ENCODE assay signal across 8 mouse cellular contexts in the genomic region with DNA sequence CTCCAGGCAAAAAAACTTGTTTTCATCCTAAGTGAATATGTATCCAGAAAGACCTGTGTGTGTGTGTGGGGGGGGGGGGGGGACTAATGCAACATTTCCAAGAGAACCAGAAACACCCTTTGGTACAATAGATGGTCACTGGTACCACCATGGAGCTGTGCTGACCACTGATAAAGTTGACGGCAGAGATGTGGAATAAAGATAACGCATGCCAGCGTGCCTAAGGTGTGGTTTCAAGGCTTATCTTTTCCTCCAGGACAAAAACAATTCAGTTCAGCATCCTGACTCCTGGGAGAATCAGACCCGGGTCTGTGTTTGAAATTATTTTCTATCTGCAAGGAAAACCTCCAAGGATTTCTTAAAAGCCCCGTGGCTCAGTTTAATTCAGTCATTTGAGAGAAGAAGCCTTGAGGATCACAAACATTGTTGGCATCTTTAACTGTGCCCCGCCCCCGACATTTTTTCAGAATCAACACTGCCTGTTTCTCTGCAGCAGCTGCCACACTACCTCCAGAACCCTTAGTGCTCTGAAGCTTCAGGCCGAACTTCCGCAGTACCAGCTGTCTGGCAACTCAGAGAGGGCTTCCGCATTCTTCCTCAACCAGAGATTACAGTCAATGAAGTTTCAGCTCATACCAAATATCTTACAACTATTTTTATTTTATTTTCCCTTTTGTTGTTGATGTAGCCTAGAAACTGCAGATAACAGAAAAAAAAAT.
DNase-seq lines count a peak whose midpoint lies in the region.

No protein-coding gene starts in this region.

- DNase-seq in kidney, postnatal 10 days: peak; percentile 8
- DNase-seq in kidney, adult 11 months: no peak
- peak; percentile 8 for DNase-seq in thymus, postnatal 4 days
- DNase-seq in thymus, postnatal 36 days: no peak
- peak; percentile 4 for DNase-seq in layer of hippocampus, adult 9-11 months
- DNase-seq in right cerebral cortex, postnatal 14 days: peak; percentile 18
- DNase-seq in cerebellum, adult 9-11 months: no peak
- no peak for DNase-seq in spleen, postnatal 14 days (ENCODE audit: low spot score in 2 of 2)

Comparison
In these comparisons a context has a peak if more than half of its experiments do, and no peak if none do; other contexts are left out.
1. DNase-seq: peak in kidney, postnatal 10 days (single experiment), thymus, postnatal 4 days (single experiment), layer of hippocampus, adult 9-11 months (single experiment) and right cerebral cortex, postnatal 14 days (single experiment); none in kidney, adult 11 months (single experiment), thymus, postnatal 36 days (0 of 2), cerebellum, adult 9-11 months (single experiment) and spleen, postnatal 14 days (0 of 2).